Mouse (Mus musculus) B cell, adult (primary cell): ENCODE results near the gene Slc16a14. TPM values are rescaled to one million over a fixed set of nuclear protein-coding genes. Genes with fewer than 3 reads are reported as not detected.

Experiments used
- total RNA-seq: library from RNA; stranded (reverse); gene quantifications from 4 replicates; pipeline ENCODE4 v1.2.4, GENCODE M21; 2023; ENCODE audit not compliant: inconsistent age

Slc16a14 gene
- total RNA-seq, result not detected in 4 replicates

DNA sequence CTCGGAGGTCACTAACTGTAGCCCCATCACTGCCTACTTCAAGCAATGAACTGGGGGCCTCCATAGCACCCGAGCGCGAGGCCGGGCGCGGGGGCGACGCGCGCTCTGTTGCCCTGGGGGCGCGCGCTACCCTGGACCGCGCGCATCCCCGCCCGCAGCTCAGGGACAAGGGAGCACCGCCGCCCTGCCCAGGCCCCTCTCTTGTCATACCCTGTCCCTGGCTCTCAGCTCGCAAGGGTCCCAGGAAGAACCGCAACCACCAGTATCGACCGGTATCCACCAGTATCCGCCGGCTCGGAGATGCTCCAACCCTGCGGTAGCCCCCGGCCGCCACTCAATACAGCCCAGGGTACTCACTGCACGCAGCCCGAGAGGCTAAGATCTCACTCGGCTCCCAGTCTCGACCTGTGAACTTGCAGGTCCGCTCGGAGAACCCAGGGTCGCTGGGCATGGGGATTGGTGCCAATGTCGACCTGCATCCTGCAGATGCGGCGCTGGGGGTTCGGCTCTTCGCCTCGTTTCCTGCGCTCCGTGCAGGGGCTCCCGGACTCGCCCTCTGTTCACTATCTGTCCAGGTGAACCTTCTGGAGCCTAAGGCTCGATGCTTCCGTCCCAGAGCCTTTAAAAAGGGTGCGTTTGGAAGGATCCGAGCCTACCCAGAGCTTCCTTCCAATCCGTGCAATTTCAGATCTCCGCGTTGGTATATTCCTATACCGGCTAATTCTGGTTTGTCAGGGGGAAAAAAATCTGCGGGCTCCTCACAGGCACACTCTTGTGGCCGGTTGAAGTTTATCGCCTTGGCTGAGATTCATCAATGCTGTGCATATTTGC lies at the start of gene Slc16a14:
Gene Slc16a14, minus strand, starts transcription at position 632 of the 831 bp plus-strand sequence.

Other genes with a start within 250 kb of the Slc16a14 start
- not detected in 4 replicates for gene Dner, start 238.9 kb downstream of the Slc16a14 start, total RNA-seq
- 0.58 to 1.5 TPM (median 0.60 TPM) in 3 of 4 replicates, not detected in the other for gene Fbxo36, start 95.3 kb downstream of the Slc16a14 start, total RNA-seq
- gene Trip12, start 94.6 kb downstream of the Slc16a14 start, total RNA-seq, result 242 to 346 TPM (median 307 TPM) in 4 replicates
- gene Gm10553, start 165.0 kb upstream of the Slc16a14 start, total RNA-seq, result not detected in 4 replicates
- gene A530032D15Rik, start 174.7 kb upstream of the Slc16a14 start, total RNA-seq, result 27.6 to 34.5 TPM (median 31.8 TPM) in 4 replicates